Mouse (Mus musculus): ENCODE results near the gene Lpcat3. TPM values are rescaled to one million over a fixed set of nuclear protein-coding genes. Genes with fewer than 3 reads are reported as not detected.

The Lpcat3 gene
- total RNA-seq, 2 experiments from 2014 or later: 14.6 to 19.0 TPM

DNA sequence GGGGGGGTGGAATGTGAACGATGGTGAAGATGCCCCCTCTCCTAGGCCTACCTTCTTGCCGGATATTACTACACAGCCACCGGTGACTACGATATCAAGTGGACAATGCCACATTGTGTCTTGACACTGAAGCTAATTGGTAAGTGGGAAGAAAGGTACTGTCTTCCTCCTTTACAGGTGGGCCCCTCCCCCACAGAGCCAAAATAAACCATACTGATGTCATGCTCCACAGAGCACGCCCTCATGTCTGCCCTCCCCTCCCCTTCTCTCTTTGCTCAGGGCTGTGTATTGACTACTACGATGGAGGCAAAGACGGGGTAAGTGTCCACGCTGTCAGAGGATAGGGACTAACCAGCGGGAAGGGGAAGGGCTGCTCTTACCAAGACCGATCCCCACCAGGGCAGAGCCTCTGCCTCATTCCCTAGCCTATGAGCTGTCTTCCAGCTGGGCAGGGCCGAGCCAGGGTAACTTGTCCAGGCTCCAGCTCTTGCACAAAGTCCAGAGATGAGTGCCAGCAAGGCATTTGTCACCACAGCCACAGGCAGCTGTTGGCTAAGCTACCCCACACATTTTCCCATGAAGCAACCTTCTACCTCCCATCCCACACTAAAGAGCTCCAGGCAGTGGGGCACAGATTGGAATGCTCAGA, 37.3 kb downstream of the Lpcat3 start:
- peak; percentile 89 for DNase-seq
- intact Hi-C loops (cut with DNase I): loop anchor here (5.0 kb wide), 1 partner anchor 38 kb away; the partner anchor contains the start of gene Lpcat3
- no peak for TF ChIP-seq CTCF (IDR thresholded peaks at IDR 0.05)
- Histone ChIP-seq H3K4me3 (peak overlapping the region; percentile 41), H3K27ac (peak overlapping the region; percentile 87)

- H3K27ac ChIP-seq: peak overlapping the region; percentile 87
- intact Hi-C loops (cut with DNase I): loop anchor here (5.0 kb wide), 1 partner anchor 39 kb away; the partner anchor contains the start of gene Lpcat3
These were observed 38.5 kb downstream of the Lpcat3 start for GRCm38 (mm10) chr6:124701338-124701737.

DNA sequence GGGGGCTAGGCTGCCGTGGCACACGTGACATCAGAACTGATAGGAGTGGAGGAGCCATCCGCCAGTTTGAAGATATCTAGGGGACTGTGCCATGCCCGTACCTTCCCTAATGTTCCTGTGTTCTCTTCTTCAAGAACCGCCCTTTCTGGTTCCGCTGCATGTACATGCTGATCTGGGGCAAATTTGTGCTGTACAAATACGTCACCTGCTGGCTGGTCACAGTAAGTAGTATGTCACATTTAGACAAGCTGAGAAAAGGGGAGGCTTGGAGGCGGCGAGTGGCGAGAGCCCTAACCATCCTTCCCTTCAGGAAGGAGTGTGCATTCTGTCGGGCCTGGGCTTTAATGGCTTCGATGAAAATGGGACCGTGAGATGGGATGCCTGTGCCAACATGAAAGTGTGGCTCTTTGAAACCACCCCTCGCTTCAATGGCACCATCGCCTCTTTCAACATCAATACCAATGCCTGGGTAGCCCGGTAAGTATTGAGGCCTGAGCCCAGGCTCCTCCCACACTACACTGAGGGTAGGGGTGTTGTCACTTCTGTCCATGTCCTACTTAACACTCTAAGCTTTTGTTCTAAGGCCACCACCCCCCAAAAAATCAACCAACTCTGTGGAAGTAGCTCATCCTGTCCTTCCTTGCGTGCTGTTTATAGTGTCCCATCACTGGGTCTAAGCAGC, 39.4 kb downstream of the Lpcat3 start:
- intact Hi-C loops (cut with DNase I): loop anchor here (5.0 kb wide), 1 partner anchor 40 kb away; the partner anchor contains the start of gene Lpcat3
- TF ChIP-seq CTCF (IDR thresholded peaks at IDR 0.05): no peak

More at GRCm38 (mm10) chr6:124701338-124701737, 38.5 kb downstream of the Lpcat3 start:
- H3K4me3 ChIP-seq: no peak overlapping the region
- no peak for TF ChIP-seq CTCF (IDR thresholded peaks at IDR 0.05)
- no peak for DNase-seq

GRCm38 (mm10) chr6:124702784-124703103, 39.9 kb downstream of the Lpcat3 start:
- intact Hi-C loops (cut with DNase I): loop anchor here (5.0 kb wide), 1 partner anchor 40 kb away; the partner anchor contains the start of gene Lpcat3
- peak; percentile 80 for TF ChIP-seq CTCF (IDR thresholded peaks at IDR 0.05)
- peak; percentile 74 for DNase-seq

More for the DNA sequence above, 39.4 kb downstream of the Lpcat3 start:
- H3K27ac ChIP-seq: no peak overlapping the region
- no peak overlapping the region for H3K4me3 ChIP-seq
- DNase-seq: no peak

DNA sequence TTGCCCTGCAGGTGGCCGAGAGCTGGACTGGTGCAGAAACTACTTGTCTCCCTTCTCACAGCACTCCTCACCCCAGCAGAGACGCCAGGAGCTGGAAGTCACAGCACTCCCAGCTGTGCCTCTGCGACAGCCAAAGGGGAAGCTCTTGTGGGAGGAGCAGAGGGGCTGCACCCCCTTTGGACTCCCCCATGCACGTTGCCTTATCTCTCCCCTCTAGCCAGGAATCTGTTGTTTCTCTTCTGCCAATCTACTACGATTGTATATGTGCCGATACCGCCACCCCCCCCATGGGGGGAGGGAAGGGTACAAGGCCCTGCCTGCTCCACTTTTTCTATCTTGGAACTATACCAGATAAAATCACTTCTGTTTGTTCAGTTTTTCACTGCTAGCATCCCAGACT, 41.0 kb downstream of the Lpcat3 start:
- intact Hi-C loops (cut with DNase I): loop anchor here (5.0 kb wide), 1 partner anchor 41 kb away; the partner anchor contains the start of gene Lpcat3
- no peak for TF ChIP-seq CTCF (IDR thresholded peaks at IDR 0.05)
- no peak overlapping the region for H3K27ac ChIP-seq
- no peak overlapping the region for H3K4me3 ChIP-seq
- DNase-seq: no peak

More at GRCm38 (mm10) chr6:124702784-124703103, 39.9 kb downstream of the Lpcat3 start:
- no peak overlapping the region for H3K4me3 ChIP-seq
- H3K27ac ChIP-seq: no peak overlapping the region

DNA sequence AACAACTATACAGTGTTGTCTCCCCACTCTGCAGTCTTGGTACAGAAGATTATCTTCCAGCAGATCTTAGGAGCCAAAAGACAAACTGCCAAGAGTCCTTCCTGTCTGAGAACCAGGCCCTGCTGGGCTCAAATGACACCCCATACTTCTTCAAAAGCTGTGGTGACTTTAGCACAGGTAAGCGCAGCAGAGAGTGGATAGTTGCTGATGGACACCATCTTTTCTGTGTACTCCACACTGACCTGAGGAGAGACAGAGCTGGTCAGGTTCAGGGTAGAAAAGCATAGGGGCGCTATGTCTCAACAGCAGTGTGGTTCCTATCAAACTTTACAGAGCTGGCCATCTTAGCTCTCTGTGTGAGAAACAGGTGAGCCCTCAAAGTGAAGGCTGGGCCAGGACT, 41.6 kb downstream of the Lpcat3 start:
- no peak for DNase-seq
- Histone ChIP-seq H3K4me3 (no peak overlapping the region), H3K27ac (no peak overlapping the region)
- no peak for TF ChIP-seq CTCF (IDR thresholded peaks at IDR 0.05)
- intact Hi-C loops (cut with DNase I): loop anchor here (5.0 kb wide), 1 partner anchor 42 kb away; the partner anchor contains the start of gene Lpcat3

GRCm38 (mm10) chr6:124706061-124706627, 43.3 kb downstream of the Lpcat3 start:
- no peak for DNase-seq
- Histone ChIP-seq H3K27ac (peak overlapping the region; percentile 25; the same call in 1 of the 2 replicates), H3K4me3 (no peak overlapping the region)
- TF ChIP-seq CTCF (IDR thresholded peaks at IDR 0.05): no peak
- intact Hi-C loops (cut with DNase I): no loop called here

DNA sequence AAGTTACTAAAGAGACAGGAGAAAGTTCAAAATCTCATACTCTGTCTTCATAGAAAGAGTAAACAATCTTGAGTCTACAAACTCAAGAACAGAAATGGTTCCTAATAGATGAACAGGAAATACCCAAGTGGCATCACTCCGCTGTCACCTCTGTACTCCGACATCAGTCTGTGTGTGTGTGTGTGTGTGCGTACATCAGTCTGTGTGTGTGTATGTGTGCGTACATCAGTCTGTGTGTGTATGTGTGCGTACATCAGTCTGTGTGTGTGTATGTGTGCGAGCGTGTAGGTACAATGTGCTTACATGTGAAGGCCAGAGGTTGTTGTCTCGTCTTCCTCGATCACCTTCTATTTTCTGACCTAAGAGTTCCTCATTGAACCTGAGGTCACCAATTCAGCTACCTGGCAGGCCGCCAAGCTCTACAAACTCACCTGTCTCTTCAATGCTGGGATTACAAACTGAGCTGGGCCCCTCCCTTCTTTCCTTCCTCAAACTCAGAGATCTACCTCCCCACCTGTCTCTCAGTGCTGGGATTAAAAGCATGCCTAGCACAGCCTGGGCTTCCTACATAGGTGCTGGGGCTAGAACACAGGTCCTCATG, 45.6 kb downstream of the Lpcat3 start:
- intact Hi-C loops (cut with DNase I): no loop called here
- DNase-seq: no peak
- TF ChIP-seq CTCF (IDR thresholded peaks at IDR 0.05): no peak
- H3K4me3 ChIP-seq: no peak overlapping the region
- H3K27ac ChIP-seq: no peak overlapping the region

DNA sequence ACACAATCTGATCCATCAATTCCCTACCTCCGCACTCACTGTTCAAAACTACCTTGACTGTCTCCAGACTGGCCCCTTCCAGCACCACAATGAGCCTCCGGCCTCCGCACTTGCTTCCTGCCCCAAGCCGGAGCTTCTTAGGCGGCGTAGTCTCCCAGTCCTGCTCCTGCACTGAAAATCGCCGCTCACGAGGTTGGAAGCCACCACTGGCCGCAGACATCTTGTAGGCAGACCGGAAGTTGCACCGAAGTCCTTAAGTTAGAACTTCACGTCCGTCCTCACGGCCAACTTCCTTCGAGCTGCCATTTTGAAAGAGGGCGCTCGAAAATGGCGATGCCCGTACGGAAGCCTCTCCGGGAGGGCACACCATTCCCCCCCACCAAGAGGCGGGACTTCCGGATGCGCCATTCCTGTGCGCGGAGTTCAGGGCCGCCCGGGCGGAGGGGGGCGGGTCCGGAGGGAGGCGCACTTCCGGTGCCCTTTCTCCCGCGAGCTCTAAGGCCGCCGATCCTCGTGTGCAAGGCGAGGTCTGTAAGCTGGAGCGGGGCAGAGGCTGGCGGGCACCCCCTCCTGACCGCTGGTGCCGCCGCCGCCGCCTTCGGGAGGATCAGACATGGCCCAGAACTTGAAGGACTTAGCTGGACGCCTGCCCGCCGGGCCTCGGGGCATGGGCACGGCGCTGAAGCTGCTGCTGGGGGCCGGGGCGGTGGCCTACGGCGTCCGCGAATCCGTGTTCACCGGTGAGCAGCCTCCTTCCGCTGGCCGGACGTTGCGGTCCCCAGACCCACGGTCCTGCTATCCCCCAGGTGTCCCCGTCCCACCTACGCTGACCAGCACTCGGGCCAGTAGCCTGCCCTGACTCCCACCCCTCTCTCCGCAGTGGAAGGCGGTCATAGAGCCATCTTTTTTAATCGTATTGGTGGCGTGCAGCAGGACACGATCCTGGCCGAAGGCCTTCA, 49.3 kb downstream of the Lpcat3 start, which contains the start of the genes Emg1 and Phb2:
TSS of gene Emg1 (minus strand) at position 355 of the 959 bp plus-strand sequence.
TSS of gene Phb2 (plus strand) at position 513 of the 959 bp plus-strand sequence.
- H3K4me3 ChIP-seq: peak within 1 kb of the TSS; percentile 100
- intact Hi-C loops (cut with DNase I): loop anchor here (1.0 to 5.0 kb wide), 4 partner anchors 32 to 325 kb away; partner anchors contain the start of genes Ing4 and Zfp384
- no peak; the same call in 1 of the 2 replicates for TF ChIP-seq CTCF (IDR thresholded peaks at IDR 0.05)
- peak within 1 kb of the TSS; percentile 98 for H3K27ac ChIP-seq
- DNase-seq: peak; percentile 99

- DNase-seq: no peak
- Histone ChIP-seq H3K27ac (peak overlapping the region; percentile 98), H3K4me3 (peak overlapping the region; percentile 100)
- no peak for TF ChIP-seq CTCF (IDR thresholded peaks at IDR 0.05)
- intact Hi-C loops (cut with DNase I): loop anchor here (1.0 to 5.0 kb wide), 4 partner anchors 31 to 324 kb away; partner anchors contain the start of genes Ing4 and Zfp384
These were observed 50.1 kb downstream of the Lpcat3 start for GRCm38 (mm10) chr6:124712918-124713317.

DNA sequence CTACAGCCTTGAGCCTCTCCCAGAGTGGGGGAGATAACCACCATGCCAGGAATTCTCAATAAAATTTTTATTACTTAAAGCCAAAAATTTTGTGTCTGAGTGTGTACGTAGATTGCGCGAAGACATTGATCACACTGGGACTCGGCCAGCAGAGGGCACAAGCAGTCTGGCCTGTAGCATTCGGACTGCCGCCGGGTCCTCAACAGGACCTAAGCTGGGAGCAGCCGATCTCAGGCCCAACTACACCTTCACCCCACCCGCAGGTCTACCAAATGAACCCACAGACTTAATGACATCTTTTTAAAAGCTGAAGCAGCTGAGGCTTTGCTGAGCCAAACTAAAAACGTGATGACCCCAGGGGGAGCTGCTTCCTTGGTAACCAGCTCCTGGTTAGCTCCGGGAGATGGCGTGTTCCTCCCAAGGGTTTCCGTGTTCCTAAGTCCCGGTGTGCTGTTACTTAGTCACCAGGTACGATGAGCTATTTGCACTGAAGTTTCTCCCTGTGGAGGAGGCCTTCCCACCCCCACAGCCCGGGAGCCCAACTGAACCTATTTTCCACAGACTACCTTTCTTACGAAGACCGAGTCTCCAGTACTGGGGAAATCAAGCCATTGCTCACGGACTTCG, 54.1 kb downstream of the Lpcat3 start:
- DNase-seq: peak; percentile 57
- Histone ChIP-seq H3K4me3 (no peak overlapping the region), H3K27ac (no peak overlapping the region)
- intact Hi-C loops (cut with DNase I): no loop called here
- TF ChIP-seq CTCF (IDR thresholded peaks at IDR 0.05): peak; percentile 54

Measured in gastrocnemius, adult 2 months (tissue).